Mouse (Mus musculus) embryo, embryonic 10.5 days (tissue): ENCODE measurements around the gene Ext2.
A peak's percentile ranks its signal among the peaks of the same experiment; 100 is the strongest.

Experiments
- DNase-seq: peaks from one replicate; pipeline ENCODE4 v3.0.0-alpha.2; 2015; ENCODE audit warnings: low spot score

The Ext2 gene

GRCm38 (mm10) chr2:93677231-93677630 is 145.1 kb downstream of the Ext2 start:
- no peak for DNase-seq

- DNase-seq = no peak
Measured at GRCm38 (mm10) chr2:93671573-93672184, 150.7 kb downstream of the Ext2 start.

- DNase-seq = no peak
Measured at GRCm38 (mm10) chr2:93666146-93666858, 156.1 kb downstream of the Ext2 start.

- no peak for DNase-seq
Measured at GRCm38 (mm10) chr2:93665472-93665871, 156.9 kb downstream of the Ext2 start.

- peak; percentile 54 for DNase-seq
Measured at GRCm38 (mm10) chr2:93662240-93662865, 160.0 kb downstream of the Ext2 start.

- DNase-seq = no peak
Measured at GRCm38 (mm10) chr2:93661096-93661495, 161.3 kb downstream of the Ext2 start.

- DNase-seq = no peak
Measured at GRCm38 (mm10) chr2:93659705-93660308, 162.6 kb downstream of the Ext2 start.

GRCm38 (mm10) chr2:93659004-93659403 is 163.4 kb downstream of the Ext2 start:
- peak; percentile 74 for DNase-seq

GRCm38 (mm10) chr2:93654336-93655055 is 167.9 kb downstream of the Ext2 start:
- no peak for DNase-seq

GRCm38 (mm10) chr2:93649243-93649870 is 173.0 kb downstream of the Ext2 start:
- DNase-seq = no peak

GRCm38 (mm10) chr2:93647924-93648575 is 174.3 kb downstream of the Ext2 start:
- peak; percentile 48 for DNase-seq

- DNase-seq = peak; percentile 68
Measured at GRCm38 (mm10) chr2:93647051-93647923, 175.1 kb downstream of the Ext2 start.

- DNase-seq = peak; percentile 58
Measured at GRCm38 (mm10) chr2:93645626-93646320, 176.6 kb downstream of the Ext2 start.

GRCm38 (mm10) chr2:93645197-93645596 is 177.2 kb downstream of the Ext2 start:
- peak; percentile 56 for DNase-seq

- DNase-seq = no peak
Measured at GRCm38 (mm10) chr2:93644731-93645130, 177.6 kb downstream of the Ext2 start.

GRCm38 (mm10) chr2:93644234-93644633 is 178.1 kb downstream of the Ext2 start:
- no peak for DNase-seq

GRCm38 (mm10) chr2:93643403-93643780 is 179.0 kb downstream of the Ext2 start:
- peak; percentile 50 for DNase-seq

- no peak for DNase-seq
Measured at GRCm38 (mm10) chr2:93634609-93635008, 187.8 kb downstream of the Ext2 start.

- peak; percentile 77 for DNase-seq
Measured at GRCm38 (mm10) chr2:93624665-93625408, 197.5 kb downstream of the Ext2 start.
